9 mouse cellular contexts compared by ENCODE assay signal in the genomic region with DNA sequence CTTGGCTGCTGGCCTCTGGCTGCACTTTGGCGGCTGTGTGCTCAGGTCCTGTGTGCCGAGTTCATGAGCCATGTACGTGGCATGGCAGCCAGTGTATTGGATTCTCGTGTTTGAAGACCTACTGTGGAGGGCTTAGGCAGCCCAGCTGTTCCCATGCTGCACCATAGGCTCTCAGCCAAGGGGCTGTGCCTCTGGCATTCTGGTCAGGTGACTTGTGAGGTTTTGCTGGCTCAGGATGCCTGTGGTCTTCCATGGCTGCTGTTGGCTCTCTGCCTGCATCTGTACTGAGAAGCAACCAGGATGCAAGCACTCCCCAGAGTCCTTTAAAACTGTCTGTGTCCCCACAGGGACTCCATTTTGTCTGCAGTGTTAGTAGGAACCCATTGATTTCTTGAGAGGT. TPM values are rescaled to one million over a fixed set of nuclear protein-coding genes. Genes with fewer than 3 reads are reported as not detected.
A peak's percentile ranks its signal among the peaks of the same experiment; 100 is the strongest.
DNase-seq lines count a peak whose midpoint lies in the region; ATAC-seq lines count a peak whose summit lies in the region.
"Had no signal": no experiment of that assay in that cellular context is flagged by ENCODE, and none has a peak within 500 bp of the region (broad histone marks: within the 10 kb centered on the region; RNA-seq: fewer than 3 reads in every experiment).

No protein-coding gene starts in this region.

- no peak for ATAC-seq in frontal cortex, adult (ENCODE audit: low TSS enrichment)

- DNase-seq in heart, adult 11 months, result peak; percentile 94
- DNase-seq in heart, postnatal 36 days, result no peak
- peak; percentile 31 for DNase-seq in urinary bladder, postnatal 14 days (ENCODE audit: low spot score)
- DNase-seq in urinary bladder, postnatal 25 days (ENCODE audit: low spot score), result no peak
- DNase-seq in kidney, adult 8-10 months, result peak; percentile 47 to 57
- peak; percentile 27 for DNase-seq in thymus, postnatal 4 days
- DNase-seq in embryo, embryonic 10.5 days (ENCODE audit: low spot score), result no peak

- intact Hi-C loops in heart, postnatal 36 days (cut with DNase I), result no loop called here

RNA-seq across cellular contexts. Expression of a gene that starts 33.0 kb away (rescaled TPM):
- total RNA-seq in heart, postnatal 36 days (2021), result not detected
- total RNA-seq: left cerebral cortex, postnatal 10 days had no signal

Comparison
In these comparisons a context has a peak if more than half of its experiments do, and no peak if none do; other contexts are left out.
1. DNase-seq: peak in heart, adult 11 months (single experiment), urinary bladder, postnatal 14 days (single experiment), kidney, adult 8-10 months (2 of 2) and thymus, postnatal 4 days (single experiment); none in heart, postnatal 36 days (0 of 2), urinary bladder, postnatal 25 days (single experiment) and embryo, embryonic 10.5 days (single experiment).